Mouse (Mus musculus) CH12.LX (cell line): ENCODE data around the gene Dyx1c1. TPM values are rescaled to one million over a fixed set of nuclear protein-coding genes. Genes with fewer than 3 reads are reported as not detected.
A peak's percentile ranks its signal among the peaks of the same experiment; 100 is the strongest.

Experiments used
- DNase-seq: peaks from one replicate; pipeline ENCODE4 v3.0.0-alpha.2; 2013; ENCODE audit errors: extremely low read depth
- H3K27ac ChIP-seq: 2 replicates; pipeline ENCODE4 v1.5.1; 2012; ENCODE audit warnings: low read depth, mild to moderate bottlenecking, control low read depth, moderate library complexity; ENCODE audit not compliant: insufficient read depth
- H3K27me3 ChIP-seq: replicated peaks from 2 replicates; pipeline ENCODE3; 2012; ENCODE audit warnings: inconsistent platforms
- H3K36me3 ChIP-seq, 2 experiments: replicated peaks in 1 of 2; 2 replicates each; pipeline versions ENCODE3 to v1.6.1; 2012; ENCODE audit warnings: inconsistent platforms in 1 of 2, low read length in 1 of 2, mild to moderate bottlenecking in 1 of 2, mixed read lengths in 1 of 2, moderate library complexity in 1 of 2; ENCODE audit not compliant: control insufficient read depth in 1 of 2, insufficient read depth in 1 of 2
- H3K4me1 ChIP-seq, 2 experiments: 2 replicates each; pipeline ENCODE4 v1.6.1; 2012; ENCODE audit warnings: inconsistent platforms in 1 of 2, moderate library complexity in 1 of 2; ENCODE audit not compliant: insufficient read depth in 2 of 2, control insufficient read depth in 1 of 2
- H3K4me2 ChIP-seq: 2 replicates; pipeline ENCODE4 v1.6.1; 2012; ENCODE audit warnings: low read depth, mild to moderate bottlenecking, control low read depth; ENCODE audit not compliant: poor library complexity, insufficient read depth, severe bottlenecking
- H3K4me3 ChIP-seq, 3 experiments: fragments of 150-350 bp in 1 of 3; sonication (generic) in 1 of 3; replicated peaks in 1 of 3; 2 replicates each; pipeline versions ENCODE3 to v1.5.1; 2011 to 2012; ENCODE audit warnings: low read depth in 2 of 3, low read length in 2 of 3, mild to moderate bottlenecking in 2 of 3, moderate library complexity in 2 of 3, control low read depth in 1 of 3, improper control_type of control experiment in 1 of 3, inconsistent platforms in 1 of 3, mixed read lengths in 1 of 3; ENCODE audit not compliant: poor library complexity in 1 of 3
- H3K79me2 ChIP-seq: replicated peaks from 2 replicates; pipeline ENCODE4 v1.6.1; 2012; ENCODE audit warnings: mild to moderate bottlenecking, moderate library complexity; ENCODE audit not compliant: control insufficient read depth, poor library complexity, insufficient read depth, severe bottlenecking; ENCODE audit errors: extremely low read depth
- H3K9ac ChIP-seq: 2 replicates; pipeline ENCODE4 v1.6.1; 2012; ENCODE audit warnings: low read depth, mild to moderate bottlenecking, control low read depth, moderate library complexity; ENCODE audit not compliant: insufficient read depth
- H3K9me3 ChIP-seq: replicated peaks from 2 replicates; pipeline ENCODE3; 2012; ENCODE audit warnings: low read length, inconsistent platforms, mixed read lengths
- BHLHE40 ChIP-seq: IDR thresholded peaks from 2 replicates; pipeline ENCODE4 v1.6.1; 2011; ENCODE audit warnings: mild to moderate bottlenecking, low read depth, low read length, improper control_type of control experiment
- CTCF ChIP-seq, 2 experiments: IDR thresholded peaks in 1 of 2; conservative IDR thresholded peaks in 1 of 2; 2 replicates each; pipeline ENCODE4 v1.5.1; 2011 to 2012; ENCODE audit warnings: low read depth in 2 of 2, low read length in 2 of 2, improper control_type of control experiment in 1 of 2, inconsistent platforms in 1 of 2, mild to moderate bottlenecking in 1 of 2, moderate library complexity in 1 of 2
- E2F4 ChIP-seq: IDR thresholded peaks from 2 replicates; pipeline ENCODE4 v1.6.1; 2011; ENCODE audit warnings: low read depth, low read length, improper control_type of control experiment; ENCODE audit not compliant: insufficient replicate concordance
- ELF1 ChIP-seq: IDR thresholded peaks from 2 replicates; pipeline ENCODE4 v1.6.1; 2014; ENCODE audit warnings: low read depth, mild to moderate bottlenecking, inconsistent platforms, low read length, improper control_type of control experiment
- JUN ChIP-seq: IDR thresholded peaks from 2 replicates; pipeline ENCODE4 v1.6.1; 2011; ENCODE audit warnings: low read depth, mild to moderate bottlenecking, low read length, improper control_type of control experiment, moderate library complexity; ENCODE audit not compliant: insufficient read depth
- JUND ChIP-seq: conservative IDR thresholded peaks from 2 replicates; pipeline ENCODE4 v1.6.1; 2011; ENCODE audit warnings: low read depth, low read length, improper control_type of control experiment
- MAFK ChIP-seq: IDR thresholded peaks from 2 replicates; pipeline ENCODE4 v1.6.1; 2011; ENCODE audit warnings: low read length, improper control_type of control experiment; ENCODE audit not compliant: insufficient replicate concordance
- MXI1 ChIP-seq: IDR thresholded peaks from 2 replicates; pipeline ENCODE4 v1.6.1; 2011; ENCODE audit warnings: mild to moderate bottlenecking, low read depth, low read length, improper control_type of control experiment
- NRF1 ChIP-seq: IDR thresholded peaks from 2 replicates; pipeline ENCODE4 v1.6.1; 2014; ENCODE audit warnings: low read depth, mild to moderate bottlenecking, inconsistent platforms, low read length, improper control_type of control experiment, moderate library complexity
- PAX5 ChIP-seq: IDR thresholded peaks from 2 replicates; pipeline ENCODE4 v1.6.1; 2012; ENCODE audit warnings: low read length, inconsistent platforms, mixed read lengths
- RAD21 ChIP-seq: IDR thresholded peaks from 2 replicates; pipeline ENCODE4 v1.6.1; 2011; ENCODE audit warnings: low read depth, mild to moderate bottlenecking, low read length, improper control_type of control experiment, moderate library complexity
- TCF12 ChIP-seq: IDR thresholded peaks from 2 replicates; pipeline ENCODE4 v1.6.1; 2014; ENCODE audit warnings: low read depth, mild to moderate bottlenecking, inconsistent platforms, low read length, improper control_type of control experiment
- UBTF ChIP-seq: IDR thresholded peaks from 2 replicates; pipeline ENCODE4 v1.6.1; 2012; ENCODE audit warnings: low read depth, mild to moderate bottlenecking, inconsistent platforms, low read length, improper control_type of control experiment, moderate library complexity
- ZMIZ1 ChIP-seq: IDR thresholded peaks from 2 replicates; pipeline ENCODE4 v1.6.1; 2012; ENCODE audit warnings: low read depth, mild to moderate bottlenecking, inconsistent platforms, low read length, improper control_type of control experiment
- dilution Hi-C: fragments of 300-500 bp; cut with MboI; formaldehyde crosslinking; loops from 2 replicates; pipeline ENCODE4 v1.14.3; 2020; ENCODE audit warnings: low sequenced_read_pairs; ENCODE audit not compliant: extremely low pct_unique_long_range_greater_than_20kb, extremely low pct_ligation_motif_present
- in situ Hi-C: fragments of 300-500 bp; cut with MboI; formaldehyde crosslinking; loops from 3 replicates; pipeline ENCODE4 v1.14.3; 2019; ENCODE audit warnings: low sequenced_read_pairs, low pct_ligation_motif_present, low pct_unique_long_range_greater_than_20kb, mixed read lengths
- polyA plus RNA-seq: library from polyadenylated mRNA; unstranded; fragments of >175 nt; gene quantifications from 2 replicates; pipeline ENCODE4 v1.2.1, GENCODE M21; 2012; ENCODE audit warnings: low read depth; ENCODE audit not compliant: insufficient read length
- total RNA-seq, 2 experiments: library from RNA; depleted of rRNA; stranded (reverse); fragments of 300-350 nt in 1 of 2; fragments of >200 nt in 1 of 2; gene quantifications; 2 replicates each; pipeline ENCODE4 v1.2.3; 2012 to 2014

Dyx1c1 gene
- total and polyA plus RNA-seq, 3 experiments = 3.4 to 6.8 (median 6.1) TPM

- no peak overlapping the region for H3K27ac ChIP-seq
- H3K4me1 ChIP-seq = peaks cover 8 to 40% of the 10 kb centered on the region in 2 experiments; a peak in 2 of 4 replicates
- no peak overlapping the region for H3K4me2 ChIP-seq
- no peaks in the 10 kb centered on the region for H3K27me3 ChIP-seq
- dilution Hi-C loops = no loop called here
- no peak for DNase-seq
- in situ Hi-C loops = no loop called here
- H3K9me3 ChIP-seq = peaks cover 3% of the 10 kb centered on the region
- H3K79me2 ChIP-seq = no peaks in the 10 kb centered on the region
- no peak for TF ChIP-seq TCF12
- TF ChIP-seq E2F4 = no peak
- TF ChIP-seq ZMIZ1 = no peak
- TF ChIP-seq CTCF (conservative IDR thresholded peaks at IDR 0.05 in 1 of 2, IDR thresholded peaks at IDR 0.05 in 1 of 2; ENCODE audit: low read depth in 2 of 2, low read length in 2 of 2) = peak in 1 of 2 experiments; percentile 15; a peak in 1 of 4 replicates
- no peak overlapping the region for H3K9ac ChIP-seq
- H3K36me3 ChIP-seq = peaks cover 0 to 31% of the 10 kb centered on the region in 2 experiments
- H3K4me3 ChIP-seq = no peak overlapping the region
These were observed 14.4 kb downstream of the Dyx1c1 start for GRCm38 (mm10) chr9:72972984-72973383.

- peaks cover 6 to 30% of the 10 kb centered on the region in 2 experiments; a peak in 2 of 4 replicates for H3K4me1 ChIP-seq
- no peaks in the 10 kb centered on the region for H3K27me3 ChIP-seq
- in situ Hi-C loops = no loop called here
- no peak overlapping the region for H3K4me3 ChIP-seq
- H3K4me2 ChIP-seq = no peak overlapping the region
- DNase-seq = no peak
- H3K9ac ChIP-seq = no peak overlapping the region
- TF ChIP-seq PAX5 = no peak
- no peak for TF ChIP-seq NRF1
- TF ChIP-seq JUN = no peak
- TF ChIP-seq BHLHE40 = no peak
- TF ChIP-seq ELF1 = peak; percentile 41
- dilution Hi-C loops = no loop called here
- H3K79me2 ChIP-seq = no peaks in the 10 kb centered on the region
- peaks cover 0 to 24% of the 10 kb centered on the region in 2 experiments for H3K36me3 ChIP-seq
- peaks cover 3% of the 10 kb centered on the region for H3K9me3 ChIP-seq
- no peak overlapping the region for H3K27ac ChIP-seq
These were observed 16.1 kb downstream of the Dyx1c1 start for GRCm38 (mm10) chr9:72974734-72975133.

- Histone ChIP-seq H3K9me3 (peaks cover 3% of the 10 kb centered on the region), H3K9ac (no peak overlapping the region), H3K4me2 (no peak overlapping the region), H3K36me3 (peaks cover 0 to 20% of the 10 kb centered on the region in 2 experiments), H3K79me2 (no peaks in the 10 kb centered on the region), H3K27me3 (no peaks in the 10 kb centered on the region), H3K4me1 (peaks cover 6 to 26% of the 10 kb centered on the region in 2 experiments; a peak in 2 of 4 replicates), H3K4me3 (no peak overlapping the region), H3K27ac (no peak overlapping the region)
- TF ChIP-seq RAD21 = no peak
- TF ChIP-seq JUND = no peak
- no peak for TF ChIP-seq UBTF
- TF ChIP-seq BHLHE40 = no peak
- TF ChIP-seq MAFK = no peak
- no peak for TF ChIP-seq ZMIZ1
- no peak for TF ChIP-seq MXI1
- dilution Hi-C loops = no loop called here
- in situ Hi-C loops = no loop called here
- DNase-seq = no peak
These were observed 16.7 kb downstream of the Dyx1c1 start for GRCm38 (mm10) chr9:72975242-72975641.
